Mouse (Mus musculus): ENCODE measurements around the gene Pdlim1. TPM values are rescaled to one million over a fixed set of nuclear protein-coding genes. Genes with fewer than 3 reads are reported as not detected.
A peak's percentile ranks its signal among the peaks of the same experiment; 100 is the strongest.

The Pdlim1 gene
- total and polyA plus RNA-seq, 2 experiments from 2014 or later = 2.8 to 6.6 TPM

DNA sequence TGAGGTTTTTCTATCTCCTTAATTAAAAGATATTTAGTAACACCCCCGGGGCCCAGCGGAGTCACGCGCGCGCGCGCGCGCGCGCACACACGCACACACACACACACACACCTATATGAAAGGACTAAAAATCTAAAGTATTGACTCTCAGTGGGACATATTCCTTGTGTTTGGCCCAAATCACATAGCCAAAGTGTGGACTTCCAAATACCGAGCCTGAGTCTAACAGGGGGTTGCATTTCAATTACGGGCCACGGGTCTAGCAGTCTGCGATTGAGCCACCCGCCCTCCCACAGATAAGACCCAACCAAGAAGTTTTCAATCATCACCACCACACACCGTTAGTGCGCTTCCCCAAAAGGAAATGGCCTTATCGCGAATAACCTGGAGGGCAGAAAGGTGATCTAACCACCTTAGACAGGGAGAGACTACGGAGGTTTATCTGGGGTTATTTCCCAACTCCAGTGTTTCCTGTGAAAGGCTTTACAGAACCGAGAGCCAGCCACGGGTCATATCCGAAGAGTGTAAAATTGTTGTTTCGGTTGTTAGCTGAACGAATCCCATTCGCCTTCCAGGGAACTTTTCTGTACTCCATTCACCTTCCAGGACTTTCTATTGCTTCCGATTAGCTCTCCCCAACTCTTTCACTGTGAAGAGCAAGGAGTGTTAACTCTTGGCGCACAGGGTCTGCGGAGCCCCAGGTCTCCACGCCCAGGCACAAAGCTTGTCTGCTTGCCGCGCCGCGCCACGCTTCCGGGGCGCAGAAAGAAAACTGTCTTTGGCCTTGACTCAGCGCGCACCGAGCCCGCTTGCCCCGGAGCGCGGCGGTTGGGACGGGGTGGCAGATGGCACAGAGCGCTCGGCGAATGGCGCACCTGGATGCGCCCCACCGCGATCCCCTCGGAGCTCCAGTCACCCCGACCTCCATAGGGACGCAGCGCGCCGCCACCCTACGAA is 1.0 kb downstream of the Pdlim1 start:
- H3K27ac ChIP-seq (ENCODE audit: low read depth, low read length) = no peak overlapping the region
- peak overlapping the region; percentile 92 for H3K4me2 ChIP-seq (ENCODE audit: low read depth)
- ATAC-seq (peak; percentile 49), DNase-seq (peak; percentile 37)
- H3K9me3 ChIP-seq (ENCODE audit: low read length) = no peaks in the 10 kb centered on the region
- no peaks in the 10 kb centered on the region for H3K36me3 ChIP-seq (ENCODE audit: insufficient read depth)
- no peak for TF ChIP-seq CTCF (IDR thresholded peaks at IDR 0.05; ENCODE audit: low read depth)
- H3K9ac ChIP-seq = peak overlapping the region; percentile 28
- H3K4me1 ChIP-seq (ENCODE audit: insufficient read depth) = no peaks in the 10 kb centered on the region
- H3K27me3 ChIP-seq (ENCODE audit: insufficient read depth, low read length) = peaks cover 32% of the 10 kb centered on the region
- H3K4me3 ChIP-seq (ENCODE audit: low read depth, low read length) = peak overlapping the region; percentile 50
- WGBS = 6% methylated on average over 63 of the region's 63 CpGs

DNA sequence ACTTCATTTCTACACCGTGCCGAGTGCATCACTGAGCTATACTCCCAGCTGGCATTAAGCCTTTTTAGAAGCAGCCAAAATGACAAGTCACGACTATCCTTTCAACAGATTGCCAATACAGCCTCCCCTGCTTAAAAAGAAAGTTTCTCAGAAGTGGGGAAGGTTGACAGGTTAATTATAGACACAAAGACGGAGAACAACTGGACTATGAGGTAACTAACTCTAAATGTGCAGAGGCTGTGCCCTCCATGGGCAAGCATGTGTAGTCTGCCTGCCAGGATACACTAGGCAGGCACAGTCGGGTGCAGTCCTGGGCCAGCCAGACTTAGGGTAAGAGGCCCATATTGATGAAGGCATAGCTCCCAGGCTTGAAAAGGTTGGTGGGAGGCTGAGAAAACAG is 2.1 kb downstream of the Pdlim1 start:
- Histone ChIP-seq H3K4me3 (ENCODE audit: low read depth, low read length) (no peak overlapping the region), H3K9ac (no peak overlapping the region), H3K36me3 (ENCODE audit: insufficient read depth) (no peaks in the 10 kb centered on the region), H3K27me3 (ENCODE audit: insufficient read depth, low read length) (peaks cover 32% of the 10 kb centered on the region), H3K9me3 (ENCODE audit: low read length) (no peaks in the 10 kb centered on the region), H3K4me2 (ENCODE audit: low read depth) (no peak overlapping the region), H3K27ac (ENCODE audit: low read depth, low read length) (no peak overlapping the region), H3K4me1 (ENCODE audit: insufficient read depth) (no peaks in the 10 kb centered on the region)
- DNase-seq = no peak
- ATAC-seq = no peak
- 27% methylated on average over 5 of the region's 5 CpGs for WGBS
- no peak for TF ChIP-seq CTCF (IDR thresholded peaks at IDR 0.05; ENCODE audit: low read depth)

DNA sequence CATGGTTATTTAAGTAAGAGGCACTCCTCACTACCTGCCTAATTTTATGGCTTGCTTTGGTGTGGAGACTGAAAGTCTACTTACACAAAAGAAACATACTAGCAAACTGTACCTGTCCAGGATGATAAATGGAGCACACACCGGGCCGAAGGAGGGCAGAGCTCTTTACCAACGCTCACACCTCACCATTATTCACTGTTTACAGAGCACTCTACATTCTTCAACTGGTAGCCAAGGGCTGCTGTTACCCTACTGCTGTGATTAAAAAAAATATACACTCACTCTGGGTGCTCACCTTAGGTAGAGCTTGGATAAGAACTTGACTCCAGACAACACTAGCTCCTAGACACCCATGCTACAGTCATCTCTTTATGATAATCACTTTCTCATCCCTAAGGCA is 3.1 kb downstream of the Pdlim1 start:
- WGBS = 95% methylated on average over 3 of the region's 3 CpGs
- no peaks in the 10 kb centered on the region for H3K4me1 ChIP-seq (ENCODE audit: insufficient read depth)

DNA sequence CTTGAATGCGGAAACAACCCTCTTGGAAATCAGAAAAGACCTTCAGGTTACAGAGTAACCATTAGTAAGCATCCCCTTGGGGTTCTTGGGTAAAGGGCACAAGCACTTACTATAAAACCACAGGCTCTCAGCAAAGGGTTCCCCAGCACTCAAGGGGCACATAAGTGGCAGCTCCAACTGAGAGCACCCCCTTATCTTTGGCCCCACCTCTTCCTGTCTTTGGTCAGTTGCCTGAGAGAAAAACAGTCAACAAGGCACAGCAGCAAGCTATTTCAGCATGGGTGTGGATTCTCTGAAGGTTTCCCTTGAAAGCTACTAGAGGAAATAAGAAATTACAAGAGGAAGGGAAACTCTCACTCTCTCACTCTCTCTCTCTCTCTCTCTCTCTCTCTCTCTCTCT is 4.3 kb downstream of the Pdlim1 start:
- no peaks in the 10 kb centered on the region for H3K4me1 ChIP-seq (ENCODE audit: insufficient read depth)
- ATAC-seq = no peak
- no peak overlapping the region for H3K4me3 ChIP-seq (ENCODE audit: low read depth, low read length)
- H3K9me3 ChIP-seq (ENCODE audit: low read length) = no peaks in the 10 kb centered on the region
- TF ChIP-seq CTCF (IDR thresholded peaks at IDR 0.05; ENCODE audit: low read depth) = no peak
- no peaks in the 10 kb centered on the region for H3K36me3 ChIP-seq (ENCODE audit: insufficient read depth)
- peaks cover 29% of the 10 kb centered on the region for H3K27me3 ChIP-seq (ENCODE audit: insufficient read depth, low read length)
- no peak for DNase-seq
- H3K9ac ChIP-seq = no peak overlapping the region
- 95% methylated on average over 1 of the region's 1 CpGs for WGBS
- no peak overlapping the region for H3K27ac ChIP-seq (ENCODE audit: low read depth, low read length)
- no peak overlapping the region for H3K4me2 ChIP-seq (ENCODE audit: low read depth)

More for the DNA sequence above, 3.1 kb downstream of the Pdlim1 start:
- DNase-seq (no peak), ATAC-seq (no peak)
- H3K9me3 ChIP-seq (ENCODE audit: low read length) = no peaks in the 10 kb centered on the region
- no peak overlapping the region for H3K9ac ChIP-seq
- no peak overlapping the region for H3K27ac ChIP-seq (ENCODE audit: low read depth, low read length)
- no peaks in the 10 kb centered on the region for H3K36me3 ChIP-seq (ENCODE audit: insufficient read depth)
- no peak overlapping the region for H3K4me3 ChIP-seq (ENCODE audit: low read depth, low read length)
- H3K4me2 ChIP-seq (ENCODE audit: low read depth) = no peak overlapping the region
- peaks cover 32% of the 10 kb centered on the region for H3K27me3 ChIP-seq (ENCODE audit: insufficient read depth, low read length)
- TF ChIP-seq CTCF (IDR thresholded peaks at IDR 0.05; ENCODE audit: low read depth) = no peak

DNA sequence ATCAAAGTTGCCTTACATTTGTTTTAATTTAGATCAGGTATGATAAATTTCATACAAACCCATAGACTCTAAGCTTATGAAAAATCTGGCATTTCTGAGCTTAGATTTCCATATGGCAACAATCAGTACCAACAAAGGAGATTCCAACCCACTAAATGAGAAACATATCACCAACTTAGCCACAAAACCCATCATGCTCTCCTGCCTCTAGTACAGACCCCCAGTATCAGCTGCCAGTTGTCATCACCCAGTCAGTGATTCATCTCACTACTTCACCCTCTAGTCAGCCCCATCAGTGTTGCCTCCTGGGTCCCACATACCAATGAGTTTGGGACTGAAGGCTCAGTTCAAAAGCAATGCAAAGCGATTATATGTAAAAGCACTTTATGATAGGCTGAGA is 12.2 kb downstream of the Pdlim1 start:
- Histone ChIP-seq H3K36me3 (ENCODE audit: insufficient read depth) (no peaks in the 10 kb centered on the region), H3K9ac (no peak overlapping the region), H3K4me2 (ENCODE audit: low read depth) (no peak overlapping the region), H3K27ac (ENCODE audit: low read depth, low read length) (no peak overlapping the region), H3K4me3 (ENCODE audit: low read depth, low read length) (no peak overlapping the region), H3K27me3 (ENCODE audit: insufficient read depth, low read length) (no peaks in the 10 kb centered on the region), H3K4me1 (ENCODE audit: insufficient read depth) (no peaks in the 10 kb centered on the region), H3K9me3 (ENCODE audit: low read length) (no peaks in the 10 kb centered on the region)
- no peak for TF ChIP-seq CTCF (IDR thresholded peaks at IDR 0.05; ENCODE audit: low read depth)
- ATAC-seq = no peak
- no peak for DNase-seq
- 94% methylated on average over 1 of the region's 1 CpGs for WGBS

DNA sequence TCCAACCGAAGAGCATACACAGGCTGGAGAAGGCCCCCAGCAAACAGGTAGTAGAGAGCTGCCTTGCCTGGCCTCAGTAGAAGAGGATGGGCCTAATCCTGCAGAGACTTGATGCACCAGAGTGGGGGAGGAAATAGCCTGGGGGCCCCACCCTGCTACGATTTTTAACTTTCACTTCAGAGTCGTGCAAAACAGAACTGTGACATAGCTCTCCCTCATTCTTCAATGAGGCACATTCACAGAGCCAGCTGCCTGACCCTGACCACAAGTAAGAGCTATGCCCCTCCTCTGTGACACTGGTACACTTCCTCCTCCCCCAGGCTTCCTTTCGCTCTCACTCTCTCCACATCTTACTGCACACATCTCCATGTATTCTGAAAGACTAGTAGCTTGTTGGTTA is 14.2 kb downstream of the Pdlim1 start:
- Histone ChIP-seq H3K36me3 (ENCODE audit: insufficient read depth) (no peaks in the 10 kb centered on the region), H3K27me3 (ENCODE audit: insufficient read depth, low read length) (no peaks in the 10 kb centered on the region), H3K9me3 (ENCODE audit: low read length) (no peaks in the 10 kb centered on the region), H3K4me1 (ENCODE audit: insufficient read depth) (no peaks in the 10 kb centered on the region), H3K4me3 (ENCODE audit: low read depth, low read length) (no peak overlapping the region), H3K27ac (ENCODE audit: low read depth, low read length) (no peak overlapping the region), H3K9ac (no peak overlapping the region), H3K4me2 (ENCODE audit: low read depth) (no peak overlapping the region)
- 77% methylated on average over 4 of the region's 4 CpGs for WGBS
- ATAC-seq (no peak), DNase-seq (no peak)
- TF ChIP-seq CTCF (IDR thresholded peaks at IDR 0.05; ENCODE audit: low read depth) = no peak

DNA sequence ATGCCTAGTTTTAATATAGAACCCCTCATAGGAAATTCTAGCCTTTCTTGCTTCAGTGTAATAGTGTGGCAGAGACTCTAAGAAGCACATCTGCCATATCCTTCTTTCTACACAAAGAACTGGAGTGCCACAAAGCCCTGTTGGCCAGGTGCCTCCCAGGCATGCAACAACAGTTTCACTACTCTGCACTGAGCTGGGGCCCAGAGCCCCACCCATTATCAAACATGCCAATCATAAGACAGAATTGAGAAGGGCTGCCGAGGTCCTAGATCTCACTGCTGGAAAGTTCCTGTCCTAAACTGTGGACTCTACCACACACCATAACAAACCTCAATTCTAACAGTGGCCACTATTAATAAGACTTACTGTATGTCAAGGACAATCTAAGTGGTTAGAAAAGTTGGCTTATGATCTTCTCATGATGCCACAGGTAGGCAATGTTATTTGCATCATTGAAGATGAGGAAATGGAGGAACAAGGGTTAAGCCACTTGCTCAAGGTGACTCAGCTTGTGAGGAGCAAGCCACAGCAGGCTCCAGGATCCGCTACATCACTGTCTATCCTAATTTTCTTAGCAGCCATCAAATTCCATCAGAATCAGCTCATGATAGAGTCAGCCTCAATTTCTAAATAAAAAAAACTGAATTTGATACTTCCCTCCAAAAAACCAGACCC is 15.1 kb downstream of the Pdlim1 start:
- no peaks in the 10 kb centered on the region for H3K36me3 ChIP-seq (ENCODE audit: insufficient read depth)
- H3K27ac ChIP-seq (ENCODE audit: low read depth, low read length) = no peak overlapping the region
- no peak overlapping the region for H3K9ac ChIP-seq
- WGBS = 71% methylated on average over 2 of the region's 2 CpGs
- H3K4me3 ChIP-seq (ENCODE audit: low read depth, low read length) = no peak overlapping the region
- H3K27me3 ChIP-seq (ENCODE audit: insufficient read depth, low read length) = no peaks in the 10 kb centered on the region
- no peak overlapping the region for H3K4me2 ChIP-seq (ENCODE audit: low read depth)
- TF ChIP-seq CTCF (IDR thresholded peaks at IDR 0.05; ENCODE audit: low read depth) = no peak
- ATAC-seq = no peak
- H3K4me1 ChIP-seq (ENCODE audit: insufficient read depth) = no peaks in the 10 kb centered on the region
- no peaks in the 10 kb centered on the region for H3K9me3 ChIP-seq (ENCODE audit: low read length)
- DNase-seq = no peak

All from forebrain, postnatal 0 days (tissue).